Mouse (Mus musculus): ENCODE results near the gene Ralgds. TPM values are rescaled to one million over a fixed set of nuclear protein-coding genes. Genes with fewer than 3 reads are reported as not detected.

The Ralgds gene
- total and polyA plus RNA-seq, 3 experiments = 4.1 to 11.4 (median 6.6) TPM

- Histone ChIP-seq H3K4me2 (ENCODE audit: insufficient read depth, low read depth, poor library complexity, severe bottlenecking) (no peak overlapping the region), H3K9ac (ENCODE audit: insufficient read depth, low read depth) (no peak overlapping the region), H3K4me3 (replicated peaks in 1 of 3; ENCODE audit: low read depth in 2 of 3, low read length in 2 of 3, poor library complexity in 1 of 3) (no peak overlapping the region), H3K36me3 (replicated peaks in 1 of 2; ENCODE audit: control insufficient read depth in 1 of 2, insufficient read depth in 1 of 2, low read length in 1 of 2) (no peaks in the 10 kb centered on the region), H3K9me3 (replicated peaks; ENCODE audit: low read length) (peaks cover 5% of the 10 kb centered on the region), H3K27me3 (replicated peaks) (peaks cover 15% of the 10 kb centered on the region), H3K4me1 (ENCODE audit: control insufficient read depth in 1 of 2, insufficient read depth in 2 of 2) (peaks cover 0 to 26% of the 10 kb centered on the region in 2 experiments; a peak in 2 of 4 replicates), H3K27ac (ENCODE audit: insufficient read depth, low read depth) (no peak overlapping the region), H3K79me2 (replicated peaks; ENCODE audit: control insufficient read depth, extremely low read depth, insufficient read depth, poor library complexity, severe bottlenecking) (no peaks in the 10 kb centered on the region)
- TF ChIP-seq NRF1 (IDR thresholded peaks at IDR 0.05; ENCODE audit: low read depth, low read length) = no peak
- TF ChIP-seq CHD2 (IDR thresholded peaks at IDR 0.05; ENCODE audit: low read length) = no peak
- no peak for TF ChIP-seq SMC3 (IDR thresholded peaks at IDR 0.05; ENCODE audit: low read depth, low read length)
- TF ChIP-seq USF2 (conservative IDR thresholded peaks at IDR 0.05; ENCODE audit: low read depth, low read length) = no peak
- no peak for TF ChIP-seq ZKSCAN1 (IDR thresholded peaks at IDR 0.05; ENCODE audit: borderline replicate concordance, low read depth, low read length)
- TF ChIP-seq IRF4 (IDR thresholded peaks at IDR 0.05; ENCODE audit: low read depth, low read length) = no peak
- no peak for TF ChIP-seq MXI1 (IDR thresholded peaks at IDR 0.05; ENCODE audit: low read depth, low read length)
- no peak for TF ChIP-seq ZC3H11A (IDR thresholded peaks at IDR 0.05; ENCODE audit: low read depth, low read length)
- no peak for TF ChIP-seq MAFK (IDR thresholded peaks at IDR 0.05; ENCODE audit: insufficient replicate concordance, low read length)
- no peak for TF ChIP-seq TCF12 (IDR thresholded peaks at IDR 0.05; ENCODE audit: low read depth, low read length)
- TF ChIP-seq MEF2A (IDR thresholded peaks at IDR 0.05; ENCODE audit: borderline replicate concordance, low read depth, low read length) = no peak
- no peak for TF ChIP-seq ZNF384 (IDR thresholded peaks at IDR 0.05; ENCODE audit: low read depth, low read length)
- TF ChIP-seq SIN3A (IDR thresholded peaks at IDR 0.05; ENCODE audit: low read length) = no peak
- TF ChIP-seq HCFC1 (IDR thresholded peaks at IDR 0.05; ENCODE audit: low read depth, low read length) = no peak
- no peak for TF ChIP-seq MAZ (IDR thresholded peaks at IDR 0.05; ENCODE audit: low read depth, low read length)
- TF ChIP-seq E2F4 (IDR thresholded peaks at IDR 0.05; ENCODE audit: insufficient replicate concordance, low read depth, low read length) = no peak
- TF ChIP-seq MYC (IDR thresholded peaks at IDR 0.05; ENCODE audit: low read depth, low read length) = no peak
- TF ChIP-seq ZMIZ1 (IDR thresholded peaks at IDR 0.05; ENCODE audit: low read depth, low read length) = no peak
- TF ChIP-seq BHLHE40 (IDR thresholded peaks at IDR 0.05; ENCODE audit: low read depth, low read length) = no peak
- DNase-seq (ENCODE audit: extremely low read depth) = no peak
- dilution Hi-C loops (cut with MboI; ENCODE audit: extremely low pct_ligation_motif_present, extremely low pct_unique_long_range_greater_than_20kb, low sequenced_read_pairs) = no loop called here
- in situ Hi-C loops (cut with MboI; ENCODE audit: low pct_ligation_motif_present, low pct_unique_long_range_greater_than_20kb, low sequenced_read_pairs) = no loop called here
Observed at GRCm38 (mm10) chr2:28597733-28598547, 85.0 kb downstream of the Ralgds start.

Measured in CH12.LX (cell line).